Mouse (Mus musculus): ENCODE measurements around the gene Qrsl1. TPM values are rescaled to one million over a fixed set of nuclear protein-coding genes. Genes with fewer than 3 reads are reported as not detected.

Qrsl1 gene
- polyA plus RNA-seq (2012; rRNA removed): 4.2 and 4.8 TPM in 2 replicates

GRCm38 (mm10) chr10:43901578-43902194 is at the start of gene Qrsl1, which contains the start of gene Rtn4ip1:
Gene Qrsl1 (minus strand): TSS chr10:43901745.
Gene Rtn4ip1 (plus strand): TSS chr10:43901807.

Other genes starting within 250 kb of the Qrsl1 start
- 2.6 and 3.1 TPM in 2 replicates for gene Rtn4ip1, start 62 bp upstream of the Qrsl1 start, polyA plus RNA-seq (2012; rRNA removed)
- gene Crybg1, start 247.1 kb upstream of the Qrsl1 start, polyA plus RNA-seq (2012; rRNA removed): 5.0 and 6.1 TPM in 2 replicates